Mouse (Mus musculus) small intestine, adult 2 months (tissue): ENCODE data around the gene Nmnat1.

ENCODE experiments used
- CTCF ChIP-seq: fragments of 200-500 bp; IDR thresholded peaks from 2 replicates; pipeline ENCODE4 v1.5.1; 2012; ENCODE audit warnings: low read depth, mild to moderate bottlenecking, control low read depth, inconsistent platforms, low read length, moderate library complexity, mixed read lengths; ENCODE audit not compliant: insufficient replicate concordance, insufficient read length; ENCODE audit errors: extremely low read depth
- POLR2A ChIP-seq: fragments of 200-500 bp; IDR thresholded peaks from 2 replicates; pipeline ENCODE4 v1.6.1; 2012; ENCODE audit warnings: low read depth, mild to moderate bottlenecking, control low read depth, inconsistent platforms, low read length, moderate library complexity

DNA sequence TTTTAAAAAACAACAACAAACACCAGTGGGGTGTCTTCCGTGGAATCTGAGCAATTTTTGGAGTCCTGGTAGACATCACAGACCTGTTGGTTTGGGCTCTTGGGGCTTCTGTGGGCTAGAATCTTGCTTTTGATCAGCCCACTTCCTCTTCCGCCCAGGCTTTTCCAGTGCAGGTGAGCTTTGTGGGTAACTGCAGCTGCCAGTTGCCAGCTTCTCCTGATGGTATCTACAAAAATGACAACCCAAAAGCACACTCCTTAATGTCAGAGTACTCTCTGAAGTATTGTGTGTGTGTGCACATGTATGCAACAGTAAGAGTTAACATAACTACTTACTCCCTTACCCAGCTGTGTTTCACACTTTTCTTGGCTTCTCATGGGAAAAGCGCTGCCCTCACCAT, 15.4 kb downstream of the Nmnat1 start:
- TF ChIP-seq CTCF (no peak), POLR2A (no peak)
